7 mouse cellular contexts compared by ENCODE assay signal in genomic region chr5:104048139-104048538, GRCm38 (mm10). TPM values are rescaled to one million over a fixed set of nuclear protein-coding genes. Genes with fewer than 3 reads are reported as not detected.
A peak's percentile ranks its signal among the peaks of the same experiment; 100 is the strongest.
DNase-seq lines count a peak whose midpoint lies in the region; ATAC-seq lines count a peak whose summit lies in the region.

No protein-coding gene starts in this region.

- no peak for DNase-seq in neural tube, embryonic 11.5 days (ENCODE audit: low spot score)
- no peak for DNase-seq in neural tube, embryonic 10.5 days (ENCODE audit: extremely low spot score, low spot score)
- peak; percentile 30 for DNase-seq in liver
- no peak for DNase-seq in urinary bladder, adult 18-20 months (ENCODE audit: low spot score in 2 of 2)
- no peak for DNase-seq in ovary, adult 18-20 months (ENCODE audit: low spot score)
- no peak for DNase-seq in adrenal gland, adult 18-20 months (ENCODE audit: low spot score in 2 of 2)

- H3K9me3 ChIP-seq in neural tube, embryonic 11.5 days (ENCODE audit: control insufficient read depth, low read length) = no peaks in the 10 kb centered on the region

- no peak overlapping the region for H3K9ac ChIP-seq in neural tube, embryonic 11.5 days (ENCODE audit: low read length)

- no peak overlapping the region for H3K4me3 ChIP-seq in neural tube, embryonic 11.5 days (ENCODE audit: low read depth, low read length)

- H3K4me2 ChIP-seq in neural tube, embryonic 11.5 days (ENCODE audit: low read depth) = peak overlapping the region; percentile 69

- 42% methylated on average over 4 of the region's 4 CpGs for WGBS in neural tube, embryonic 11.5 days

- H3K36me3 ChIP-seq in neural tube, embryonic 11.5 days (ENCODE audit: control insufficient read depth, insufficient read depth, low read length) = peaks cover 8% of the 10 kb centered on the region; the same call in 1 of the 2 replicates

- peaks cover 3% of the 10 kb centered on the region; the same call in 1 of the 2 replicates for H3K4me1 ChIP-seq in neural tube, embryonic 11.5 days (ENCODE audit: control insufficient read depth, insufficient read depth, low read length)

- no peak for ATAC-seq in neural tube, embryonic 11.5 days (ENCODE audit: insufficient read depth, low FRiP score, low TSS enrichment)
- ATAC-seq in erythroblast, adult 5-6 weeks (replicated peaks; ENCODE audit: low FRiP score, poor library complexity, severe bottlenecking) = 0 out of 2 replicates have a peak, but pooled peaks have one; percentile 27

- no peaks in the 10 kb centered on the region for H3K27me3 ChIP-seq in neural tube, embryonic 11.5 days (ENCODE audit: control insufficient read depth, insufficient read depth, low read length)

- no peak overlapping the region for H3K27ac ChIP-seq in neural tube, embryonic 11.5 days (ENCODE audit: low read depth, low read length)

RNA-seq across cellular contexts. Expression of gene Nudt9, which starts 2.0 kb away (rescaled TPM):
- 76.3 and 78.2 TPM in 2 replicates for polyA plus RNA-seq in neural tube, embryonic 11.5 days (2014; fragmentation: Nextera tagmentation; extraction: Ambion mirVana)
- total RNA-seq in erythroblast, adult 5-6 weeks (2015; ENCODE audit: low replicate concordance) = 13.8 and 14.4 TPM in 2 replicates
- 34.2 and 44.5 TPM in 2 replicates for total RNA-seq in erythroblast, adult 5-6 weeks (2017; ENCODE audit: low replicate concordance)
- 10 to 100 TPM; 56.9 to 61.9 TPM for total RNA-seq in adrenal gland, adult 18-20 months (2021)

RNA-seq across cellular contexts. Expression of gene Hsd17b11, which starts 26.4 kb away (rescaled TPM):
- 0.99 and 1.5 TPM in 2 replicates for polyA plus RNA-seq in neural tube, embryonic 11.5 days (2014; fragmentation: Nextera tagmentation; extraction: Ambion mirVana)
- 12.5 and 16.5 TPM in 2 replicates for total RNA-seq in erythroblast, adult 5-6 weeks (2015; ENCODE audit: low replicate concordance)
- 6.3 and 21.8 TPM in 2 replicates for total RNA-seq in erythroblast, adult 5-6 weeks (2017; ENCODE audit: low replicate concordance)
- 10 to 100 TPM; 61.8 to 73.0 TPM for total RNA-seq in adrenal gland, adult 18-20 months (2021)

RNA-seq across cellular contexts. Expression of gene Gm17660, which starts 29.3 kb away (rescaled TPM):
- not detected in 2 replicates for polyA plus RNA-seq in neural tube, embryonic 11.5 days (2014; fragmentation: Nextera tagmentation; extraction: Ambion mirVana)
- not detected in 2 replicates for total RNA-seq in erythroblast, adult 5-6 weeks (2015; ENCODE audit: low replicate concordance)
- total RNA-seq in erythroblast, adult 5-6 weeks (2017; ENCODE audit: low replicate concordance) = not detected in 2 replicates
- not detected for total RNA-seq in adrenal gland, adult 18-20 months (2021)
